Mouse (Mus musculus): ENCODE measurements around the gene Sp3. TPM values are rescaled to one million over a fixed set of nuclear protein-coding genes. Genes with fewer than 3 reads are reported as not detected.

Gene Sp3
- polyA plus RNA-seq, 1 experiment from 2014 or later, result 48.9 TPM

DNA sequence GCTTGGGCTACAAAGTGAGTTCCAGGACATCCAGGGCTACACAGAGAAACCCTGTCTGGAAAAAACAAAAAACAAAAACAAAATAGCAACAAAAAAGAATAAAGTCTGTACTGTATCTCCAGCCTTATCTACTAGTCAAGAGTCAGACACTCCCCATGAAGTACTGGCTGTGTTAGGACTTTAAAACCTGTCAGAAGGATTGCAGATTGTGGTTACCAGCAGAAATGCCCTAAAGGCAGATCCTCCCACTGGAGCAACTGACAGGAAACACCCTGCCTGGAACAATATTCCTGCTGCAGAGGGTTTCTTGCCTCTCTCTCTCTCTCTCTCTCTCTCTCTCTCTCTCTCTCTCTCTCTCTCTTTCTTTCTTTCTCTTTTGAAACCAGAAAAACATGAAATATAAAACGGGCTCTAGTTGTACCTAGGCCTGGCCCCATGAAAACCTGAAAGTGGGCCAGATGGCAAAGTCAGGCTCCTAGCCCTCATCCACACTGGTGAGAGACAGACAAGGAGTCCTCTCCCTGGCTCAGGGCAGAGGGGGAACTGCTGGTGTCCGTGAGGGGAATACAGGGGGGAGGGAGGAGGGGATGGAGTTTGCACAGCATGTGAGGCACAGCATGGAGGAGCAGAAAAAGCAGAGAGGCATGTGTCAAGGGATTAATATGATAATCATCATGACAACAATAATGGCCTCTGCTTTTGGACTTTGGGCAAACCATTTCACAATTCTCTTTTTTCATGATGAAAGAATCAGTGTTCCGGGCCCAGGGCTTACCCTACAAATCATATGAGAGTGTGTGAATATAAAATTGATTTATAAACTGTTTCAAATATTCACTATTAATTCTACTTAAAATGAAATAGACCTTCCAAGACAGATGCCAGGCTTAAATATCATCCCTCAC is 25.6 kb upstream of the Sp3 start:
- CTCF ChIA-PET, result no interaction called here
- POLR2A ChIA-PET, result no interaction called here
- DNase-seq (ENCODE audit: low read depth, low spot score), result no peak
- in situ Hi-C loops (cut with MboI; ENCODE audit: low pct_unique_long_range_greater_than_20kb), result no loop called here
- no peaks in the 10 kb centered on the region for H3K27me3 ChIP-seq
- no peak for TF ChIP-seq CTCF (IDR thresholded peaks at IDR 0.05)
- ATAC-seq, result no peak

DNA sequence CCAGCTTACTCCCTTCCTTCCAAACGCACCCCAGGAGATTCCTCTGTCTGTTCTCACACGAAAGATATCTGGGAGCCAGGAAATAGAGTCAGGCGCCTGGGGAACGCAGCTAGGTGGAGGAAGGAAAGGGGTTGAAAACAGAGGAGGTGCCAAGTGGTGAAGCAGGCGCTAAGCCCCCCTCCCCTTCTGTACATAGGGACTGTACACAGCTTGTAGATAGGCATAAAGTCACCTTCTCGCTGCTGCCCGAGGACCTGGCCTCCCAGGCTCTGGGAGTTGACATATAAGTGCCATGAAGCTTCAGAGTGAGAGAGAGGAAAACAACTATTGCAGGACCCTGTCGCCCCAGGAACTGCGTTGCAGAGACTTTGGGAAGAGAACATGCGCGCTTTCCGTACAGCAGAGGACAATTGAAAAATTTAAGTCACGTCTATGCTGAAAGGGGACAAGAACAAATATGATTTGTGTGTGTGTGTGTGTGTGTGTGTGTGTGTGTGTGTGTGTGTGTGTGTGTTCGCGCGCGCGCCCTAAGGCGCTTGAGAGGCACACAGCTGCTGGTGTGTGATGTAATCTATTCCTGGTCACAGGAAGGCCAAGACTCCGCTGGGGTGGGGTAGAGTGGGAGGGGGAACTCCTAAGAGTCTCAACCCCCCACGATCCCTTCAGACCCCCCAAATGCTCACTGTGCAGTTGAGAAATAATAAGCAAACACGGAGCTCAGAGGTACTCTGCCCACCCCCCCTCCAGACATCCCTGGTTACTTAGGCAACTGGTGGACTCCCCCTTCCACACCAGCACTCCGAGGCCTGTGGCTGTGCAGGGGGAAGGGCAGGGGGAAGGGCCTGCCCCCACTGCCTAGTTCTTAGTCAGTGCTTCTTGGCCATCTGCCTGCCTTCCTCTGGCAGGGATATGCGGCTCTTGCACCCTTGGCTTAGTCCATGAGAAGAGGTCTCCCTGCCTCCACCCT is 23.8 kb upstream of the Sp3 start:
- in situ Hi-C loops (cut with MboI; ENCODE audit: low pct_unique_long_range_greater_than_20kb), result no loop called here
- no peak for TF ChIP-seq CTCF (IDR thresholded peaks at IDR 0.05)
- ChIA-PET POLR2A (interaction anchor here (1.6 kb wide), 1 partner anchor 23 kb away, joined by 9 read pairs; the partner anchor contains the start of gene Sp3), CTCF (no interaction called here)
- H3K27me3 ChIP-seq, result no peaks in the 10 kb centered on the region
- ATAC-seq (peak; percentile 17), DNase-seq (ENCODE audit: low read depth, low spot score) (no peak)

GRCm38 (mm10) chr2:73003049-73003448 is 22.8 kb upstream of the Sp3 start:
- POLR2A ChIA-PET, result interaction anchor here (1.6 kb wide), 1 partner anchor 22 kb away, joined by 9 read pairs; the partner anchor contains the start of gene Sp3
- DNase-seq (ENCODE audit: low read depth, low spot score) (no peak), ATAC-seq (no peak)
- CTCF ChIA-PET, result no interaction called here
- TF ChIP-seq CTCF (IDR thresholded peaks at IDR 0.05), result no peak
- in situ Hi-C loops (cut with MboI; ENCODE audit: low pct_unique_long_range_greater_than_20kb), result no loop called here
- no peaks in the 10 kb centered on the region for H3K27me3 ChIP-seq

DNA sequence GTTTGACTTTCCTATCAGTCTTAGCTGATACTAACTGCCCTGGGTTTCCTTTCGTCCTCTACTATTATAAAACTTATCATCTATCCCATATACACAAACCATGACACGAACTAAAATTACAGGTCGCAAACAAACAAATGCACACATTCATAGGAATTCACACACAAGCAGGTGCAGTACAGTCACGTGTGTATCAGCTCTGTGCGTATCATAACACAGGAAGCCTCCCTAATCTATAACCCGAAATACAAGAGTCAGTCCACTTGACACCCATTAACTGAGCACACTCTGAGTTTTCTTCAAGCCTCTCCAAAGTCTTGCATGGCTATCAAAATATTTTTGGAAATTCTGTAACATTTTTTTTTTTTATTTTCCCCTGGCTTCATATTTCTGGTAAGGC is 22.2 kb upstream of the Sp3 start:
- in situ Hi-C loops (cut with MboI; ENCODE audit: low pct_unique_long_range_greater_than_20kb), result no loop called here
- no peaks in the 10 kb centered on the region for H3K27me3 ChIP-seq
- no peak for DNase-seq (ENCODE audit: low read depth, low spot score)
- ChIA-PET POLR2A (no interaction called here), CTCF (no interaction called here)
- ATAC-seq, result no peak
- no peak for TF ChIP-seq CTCF (IDR thresholded peaks at IDR 0.05)

- ATAC-seq (no peak), DNase-seq (ENCODE audit: low read depth, low spot score) (no peak)
- TF ChIP-seq CTCF (IDR thresholded peaks at IDR 0.05), result no peak
- POLR2A ChIA-PET, result no interaction called here
- no peaks in the 10 kb centered on the region for H3K27me3 ChIP-seq
- in situ Hi-C loops (cut with MboI; ENCODE audit: low pct_unique_long_range_greater_than_20kb), result no loop called here
- CTCF ChIA-PET, result no interaction called here
Observed at GRCm38 (mm10) chr2:73001994-73002393, 21.7 kb upstream of the Sp3 start.

- ChIA-PET CTCF (no interaction called here), POLR2A (interaction anchor here (0.6 to 1.0 kb wide), 2 partner anchors 74 to 101 kb away, joined by 4 to 5 read pairs; no protein-coding TSS in a partner anchor)
- H3K27me3 ChIP-seq, result no peaks in the 10 kb centered on the region
- DNase-seq (ENCODE audit: low read depth, low spot score) (no peak), ATAC-seq (no peak)
- no peak for TF ChIP-seq CTCF (IDR thresholded peaks at IDR 0.05)
- in situ Hi-C loops (cut with MboI; ENCODE audit: low pct_unique_long_range_greater_than_20kb), result no loop called here
Observed at GRCm38 (mm10) chr2:73000194-73000593, 19.9 kb upstream of the Sp3 start.

GRCm38 (mm10) chr2:72997586-72997985 is 17.3 kb upstream of the Sp3 start:
- ATAC-seq, result no peak
- H3K27me3 ChIP-seq, result no peaks in the 10 kb centered on the region
- ChIA-PET POLR2A (no interaction called here), CTCF (no interaction called here)
- in situ Hi-C loops (cut with MboI; ENCODE audit: low pct_unique_long_range_greater_than_20kb), result no loop called here
- DNase-seq (ENCODE audit: low read depth, low spot score), result no peak
- no peak for TF ChIP-seq CTCF (IDR thresholded peaks at IDR 0.05)

- ATAC-seq (no peak), DNase-seq (ENCODE audit: low read depth, low spot score) (no peak)
- POLR2A ChIA-PET, result interaction anchor here (1.6 kb wide), 1 partner anchor 17 kb away, joined by 5 read pairs; the partner anchor contains the start of gene Sp3
Observed at GRCm38 (mm10) chr2:72996808-72997378, 16.6 kb upstream of the Sp3 start.

DNA sequence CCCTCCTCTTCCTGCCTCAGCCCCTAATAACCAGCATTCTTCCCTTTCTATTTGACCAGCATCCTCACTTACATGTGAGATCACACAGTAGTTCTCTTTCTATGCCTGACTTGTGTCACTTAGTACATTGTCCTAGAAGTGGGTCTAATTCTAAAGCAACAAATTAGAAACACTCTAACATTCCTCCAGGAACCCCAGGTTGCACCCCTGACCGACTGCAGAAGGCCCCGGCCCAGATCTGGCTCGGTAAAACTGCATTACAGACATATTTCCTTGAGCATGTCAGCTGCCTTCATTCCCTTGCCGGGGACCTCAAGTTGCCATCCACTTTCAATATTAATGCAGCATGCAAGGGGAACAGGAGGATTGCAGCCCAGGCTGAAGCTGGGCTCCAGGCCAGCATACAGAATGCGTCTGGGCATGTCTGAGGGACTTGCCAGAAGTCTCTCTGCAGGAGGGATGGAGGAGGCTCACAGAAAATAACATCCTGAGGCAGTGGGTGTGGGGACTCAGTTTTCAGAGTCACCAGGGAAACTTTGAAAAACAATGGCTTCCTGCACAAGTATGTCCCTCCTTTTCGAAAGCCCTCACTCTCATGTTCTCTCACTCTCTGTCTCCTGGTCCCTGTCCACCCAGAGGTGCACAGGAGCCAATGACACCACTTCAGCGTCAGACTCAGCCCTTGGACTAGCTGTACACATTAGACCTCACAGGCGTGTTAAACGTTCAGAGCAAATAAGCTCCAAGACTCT is 15.3 kb upstream of the Sp3 start:
- TF ChIP-seq CTCF (IDR thresholded peaks at IDR 0.05), result no peak
- CTCF ChIA-PET, result interaction anchor here (1.2 to 1.4 kb wide), 2 partner anchors 9 to 65 kb away, joined by 3 read pairs; partner anchors contain the start of gene Gm11084
- in situ Hi-C loops (cut with MboI; ENCODE audit: low pct_unique_long_range_greater_than_20kb), result no loop called here
- peak; percentile 82 for ATAC-seq
- POLR2A ChIA-PET, result interaction anchor here (1.6 kb wide), 1 partner anchor 16 kb away, joined by 5 read pairs; the partner anchor contains the start of gene Sp3
- no peaks in the 10 kb centered on the region for H3K27me3 ChIP-seq
- DNase-seq (ENCODE audit: low read depth, low spot score), result no peak

More at GRCm38 (mm10) chr2:72996808-72997378, 16.6 kb upstream of the Sp3 start:
- no peaks in the 10 kb centered on the region for H3K27me3 ChIP-seq
- in situ Hi-C loops (cut with MboI; ENCODE audit: low pct_unique_long_range_greater_than_20kb), result no loop called here
- CTCF ChIA-PET, result no interaction called here
- TF ChIP-seq CTCF (IDR thresholded peaks at IDR 0.05), result no peak

DNA sequence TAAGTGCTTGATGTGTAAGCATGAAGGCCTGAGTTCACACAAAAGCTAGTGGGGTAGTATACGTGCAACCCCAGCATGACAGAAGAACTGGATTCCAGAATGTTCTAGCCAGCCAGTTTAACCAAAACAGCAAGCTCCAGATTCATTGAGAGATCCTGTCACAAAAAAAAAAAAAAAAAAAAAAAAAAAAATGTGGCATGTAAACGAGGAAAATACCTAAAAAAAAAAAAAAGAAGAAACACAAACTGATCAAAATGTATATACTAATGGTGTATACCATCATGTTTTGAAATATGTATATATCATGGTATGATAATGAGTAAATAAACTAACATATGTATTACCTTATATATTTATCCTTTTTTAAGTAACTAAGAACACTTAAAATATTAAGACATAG is 13.9 kb upstream of the Sp3 start:
- ATAC-seq (no peak), DNase-seq (ENCODE audit: low read depth, low spot score) (no peak)
- H3K27me3 ChIP-seq, result no peaks in the 10 kb centered on the region
- CTCF ChIA-PET, result no interaction called here
- POLR2A ChIA-PET, result no interaction called here
- in situ Hi-C loops (cut with MboI; ENCODE audit: low pct_unique_long_range_greater_than_20kb), result no loop called here
- TF ChIP-seq CTCF (IDR thresholded peaks at IDR 0.05), result no peak
